Mouse (Mus musculus) intestine, embryonic 15.5 days (tissue): ENCODE measurements around the gene Hdac4. TPM values are rescaled to one million over a fixed set of nuclear protein-coding genes. Genes with fewer than 3 reads are reported as not detected.

Experiments
- ATAC-seq: fragments of 200-750 bp; cut with Nextera tagmentation; 2 replicates; pipeline ENCODE4 v1.8.0; 2017; ENCODE audit warnings: moderate TSS enrichment, moderate library complexity
- H3K27ac ChIP-seq: fragments of 300-500 bp; sonication (generic); 2 replicates; pipeline ENCODE4 v1.5.1; 2015; ENCODE audit warnings: mild to moderate bottlenecking, inconsistent platforms
- H3K27me3 ChIP-seq: fragments of 300-500 bp; sonication (generic); replicated peaks from 2 replicates; pipeline ENCODE4 v1.6.1; 2015; ENCODE audit warnings: inconsistent platforms
- H3K36me3 ChIP-seq: fragments of 300-500 bp; sonication (generic); 2 replicates; pipeline ENCODE4 v1.6.1; 2015; ENCODE audit warnings: inconsistent platforms
- H3K4me1 ChIP-seq: fragments of 300-500 bp; sonication (generic); replicated peaks from 2 replicates; pipeline ENCODE4 v1.6.1; 2015; ENCODE audit warnings: inconsistent platforms
- H3K4me2 ChIP-seq: fragments of 300-500 bp; sonication (generic); replicated peaks from 2 replicates; pipeline ENCODE4 v1.6.1; 2015; ENCODE audit warnings: mild to moderate bottlenecking, inconsistent platforms
- H3K4me3 ChIP-seq: fragments of 300-500 bp; sonication (generic); replicated peaks from 2 replicates; pipeline ENCODE4 v1.5.1; 2015; ENCODE audit warnings: inconsistent platforms
- H3K9ac ChIP-seq: fragments of 300-500 bp; sonication (generic); 2 replicates; pipeline ENCODE4 v1.6.1; 2015; ENCODE audit warnings: inconsistent platforms
- H3K9me3 ChIP-seq: fragments of 300-500 bp; sonication (generic); 2 replicates; pipeline ENCODE4 v1.6.1; 2016; ENCODE audit warnings: inconsistent platforms
- WGBS: fragments of 180-500 bp; shearing (Covaris S2); methylation state at CpG from one replicate; pipeline ENCODE4 v1.1.7; 2015; 5-methylcytosine and 5-hydroxymethylcytosine counted together
- polyA plus RNA-seq: library from polyadenylated mRNA; unstranded; fragments of >200 nt; fragmentation: Nextera tagmentation; extraction: Ambion mirVana; gene quantifications from 2 replicates; pipeline ENCODE4 v1.2.1, GENCODE M21; 2015

The Hdac4 gene
- polyA plus RNA-seq, 1 experiment from 2014 or later, result 12.5 TPM

- no peak for ATAC-seq
- Histone ChIP-seq H3K27ac (no peak overlapping the region), H3K9ac (no peak overlapping the region), H3K4me2 (no peak overlapping the region), H3K27me3 (no peaks in the 10 kb centered on the region; the same call in 1 of the 2 replicates), H3K36me3 (no peaks in the 10 kb centered on the region), H3K4me3 (no peak overlapping the region), H3K9me3 (no peaks in the 10 kb centered on the region), H3K4me1 (peaks cover 30% of the 10 kb centered on the region)
- WGBS, result 77% methylated on average over 6 of the region's 6 CpGs
Measured at GRCm38 (mm10) chr1:92175266-92175665, 20.2 kb downstream of the Hdac4 start.

- peaks cover 30% of the 10 kb centered on the region for H3K4me1 ChIP-seq
- no peak overlapping the region for H3K27ac ChIP-seq
Measured at GRCm38 (mm10) chr1:92174898-92175255, 20.6 kb downstream of the Hdac4 start.

GRCm38 (mm10) chr1:92174251-92174897, 21.1 kb downstream of the Hdac4 start:
- Histone ChIP-seq H3K4me3 (no peak overlapping the region), H3K36me3 (no peaks in the 10 kb centered on the region), H3K4me1 (peaks cover 30% of the 10 kb centered on the region), H3K9ac (no peak overlapping the region), H3K27ac (no peak overlapping the region), H3K4me2 (no peak overlapping the region), H3K9me3 (no peaks in the 10 kb centered on the region), H3K27me3 (no peaks in the 10 kb centered on the region; the same call in 1 of the 2 replicates)
- ATAC-seq, result no peak
- WGBS, result 19% methylated on average over 3 of the region's 3 CpGs

More at GRCm38 (mm10) chr1:92174898-92175255, 20.6 kb downstream of the Hdac4 start:
- Histone ChIP-seq H3K4me3 (no peak overlapping the region), H3K9me3 (no peaks in the 10 kb centered on the region), H3K4me2 (no peak overlapping the region), H3K9ac (no peak overlapping the region), H3K36me3 (no peaks in the 10 kb centered on the region), H3K27me3 (no peaks in the 10 kb centered on the region; the same call in 1 of the 2 replicates)
- no peak for ATAC-seq
- WGBS, result 53% methylated on average over 5 of the region's 5 CpGs

GRCm38 (mm10) chr1:92170616-92171235, 24.8 kb downstream of the Hdac4 start:
- H3K4me3 ChIP-seq, result no peak overlapping the region
- no peak overlapping the region for H3K4me2 ChIP-seq
- H3K36me3 ChIP-seq, result no peaks in the 10 kb centered on the region
- H3K9me3 ChIP-seq, result no peaks in the 10 kb centered on the region
- no peaks in the 10 kb centered on the region; the same call in 1 of the 2 replicates for H3K27me3 ChIP-seq
- no peak overlapping the region for H3K9ac ChIP-seq
- H3K27ac ChIP-seq, result no peak overlapping the region
- WGBS, result 88% methylated on average over 5 of the region's 5 CpGs
- ATAC-seq, result no peak
- H3K4me1 ChIP-seq, result peaks cover 31% of the 10 kb centered on the region

GRCm38 (mm10) chr1:92169776-92170055, 25.8 kb downstream of the Hdac4 start:
- H3K4me2 ChIP-seq, result no peak overlapping the region
- ATAC-seq, result no peak
- H3K4me1 ChIP-seq, result peaks cover 25% of the 10 kb centered on the region
- H3K27ac ChIP-seq, result no peak overlapping the region
- no peak overlapping the region for H3K4me3 ChIP-seq
- H3K9ac ChIP-seq, result no peak overlapping the region
- no peaks in the 10 kb centered on the region for H3K36me3 ChIP-seq
- H3K27me3 ChIP-seq, result no peaks in the 10 kb centered on the region; the same call in 1 of the 2 replicates
- H3K9me3 ChIP-seq, result no peaks in the 10 kb centered on the region

GRCm38 (mm10) chr1:92168900-92169775, 26.4 kb downstream of the Hdac4 start:
- Histone ChIP-seq H3K4me3 (no peak overlapping the region), H3K9me3 (no peaks in the 10 kb centered on the region), H3K9ac (no peak overlapping the region), H3K27ac (no peak overlapping the region), H3K4me2 (no peak overlapping the region), H3K27me3 (no peaks in the 10 kb centered on the region; the same call in 1 of the 2 replicates), H3K36me3 (no peaks in the 10 kb centered on the region), H3K4me1 (peaks cover 20% of the 10 kb centered on the region)
- no peak for ATAC-seq
- WGBS, result 88% methylated on average over 4 of the region's 4 CpGs

GRCm38 (mm10) chr1:92163932-92164331, 31.6 kb downstream of the Hdac4 start:
- Histone ChIP-seq H3K36me3 (no peaks in the 10 kb centered on the region), H3K4me1 (peaks cover 11% of the 10 kb centered on the region; the same call in 1 of the 2 replicates), H3K27ac (no peak overlapping the region), H3K9me3 (no peaks in the 10 kb centered on the region), H3K4me3 (no peak overlapping the region), H3K27me3 (no peaks in the 10 kb centered on the region), H3K9ac (no peak overlapping the region), H3K4me2 (no peak overlapping the region)
- WGBS, result 90% methylated on average over 1 of the region's 1 CpGs
- no peak for ATAC-seq

GRCm38 (mm10) chr1:92159804-92160203, 35.7 kb downstream of the Hdac4 start:
- Histone ChIP-seq H3K4me1 (no peaks in the 10 kb centered on the region), H3K27ac (no peak overlapping the region), H3K9me3 (no peaks in the 10 kb centered on the region), H3K27me3 (no peaks in the 10 kb centered on the region), H3K4me3 (no peak overlapping the region), H3K9ac (no peak overlapping the region), H3K4me2 (no peak overlapping the region), H3K36me3 (no peaks in the 10 kb centered on the region)
- ATAC-seq, result no peak
- WGBS, result 80% methylated on average over 4 of the region's 4 CpGs

- H3K27ac ChIP-seq, result no peak overlapping the region
- H3K9me3 ChIP-seq, result no peaks in the 10 kb centered on the region
- peaks cover 1% of the 10 kb centered on the region for H3K4me1 ChIP-seq
- peaks cover 6% of the 10 kb centered on the region; the same call in 1 of the 2 replicates for H3K36me3 ChIP-seq
- no peak for ATAC-seq
- H3K4me3 ChIP-seq, result no peak overlapping the region
- no peak overlapping the region for H3K9ac ChIP-seq
- 47% methylated on average over 1 of the region's 1 CpGs for WGBS
- no peaks in the 10 kb centered on the region for H3K27me3 ChIP-seq
- no peak overlapping the region for H3K4me2 ChIP-seq
Measured at GRCm38 (mm10) chr1:92150201-92150600, 45.3 kb downstream of the Hdac4 start.

- no peak overlapping the region for H3K9ac ChIP-seq
- H3K9me3 ChIP-seq, result no peaks in the 10 kb centered on the region
- ATAC-seq, result no peak
- H3K4me2 ChIP-seq, result no peak overlapping the region
- no peaks in the 10 kb centered on the region for H3K27me3 ChIP-seq
- H3K27ac ChIP-seq, result no peak overlapping the region
- peaks cover 6% of the 10 kb centered on the region; the same call in 1 of the 2 replicates for H3K36me3 ChIP-seq
- WGBS, result 88% methylated on average over 1 of the region's 1 CpGs
- H3K4me1 ChIP-seq, result peaks cover 13% of the 10 kb centered on the region
- H3K4me3 ChIP-seq, result no peak overlapping the region
Measured at GRCm38 (mm10) chr1:92148527-92148926, 47.0 kb downstream of the Hdac4 start.

- Histone ChIP-seq H3K27me3 (no peaks in the 10 kb centered on the region), H3K9me3 (no peaks in the 10 kb centered on the region), H3K9ac (no peak overlapping the region), H3K4me1 (peaks cover 13% of the 10 kb centered on the region), H3K27ac (0 out of 2 replicates have a peak overlapping the region, but pooled peaks have one; percentile 10), H3K4me2 (no peak overlapping the region), H3K36me3 (peaks cover 6% of the 10 kb centered on the region; the same call in 1 of the 2 replicates), H3K4me3 (no peak overlapping the region)
- 56% methylated on average over 6 of the region's 6 CpGs for WGBS
- ATAC-seq, result peak; percentile 88
Measured at GRCm38 (mm10) chr1:92144868-92145534, 50.5 kb downstream of the Hdac4 start.

- Histone ChIP-seq H3K36me3 (peaks cover 6% of the 10 kb centered on the region; the same call in 1 of the 2 replicates), H3K9ac (no peak overlapping the region), H3K4me3 (no peak overlapping the region), H3K4me1 (peaks cover 13% of the 10 kb centered on the region), H3K27me3 (no peaks in the 10 kb centered on the region), H3K4me2 (no peak overlapping the region), H3K9me3 (no peaks in the 10 kb centered on the region), H3K27ac (no peak overlapping the region)
- 83% methylated on average over 6 of the region's 6 CpGs for WGBS
- ATAC-seq, result no peak
Measured at GRCm38 (mm10) chr1:92143331-92143895, 52.1 kb downstream of the Hdac4 start.
